Mouse (Mus musculus) liver, adult 2 months (tissue): Measurements from ENCODE around the gene Atrnl1. TPM values are rescaled to one million over a fixed set of nuclear protein-coding genes. Genes with fewer than 3 reads are reported as not detected.

ENCODE experiments used
- DNase-seq: peaks from one replicate; pipeline ENCODE4 v3.0.0-alpha.2; 2011; ENCODE audit warnings: low read depth, low spot score; ENCODE audit errors: extremely low read depth
- H3K27ac ChIP-seq: fragments of 200-500 bp; replicated peaks from 2 replicates; pipeline ENCODE4 v1.5.1; 2012; ENCODE audit warnings: low read depth, mild to moderate bottlenecking, control low read depth, inconsistent platforms, low read length; ENCODE audit not compliant: insufficient read depth
- H3K27me3 ChIP-seq: fragments of 200-500 bp; 2 replicates; pipeline ENCODE4 v1.6.1; 2012; ENCODE audit warnings: mild to moderate bottlenecking, moderate library complexity, low read length, inconsistent platforms; ENCODE audit not compliant: control insufficient read depth, insufficient read depth
- H3K36me3 ChIP-seq: fragments of 200-500 bp; 2 replicates; pipeline ENCODE4 v1.6.1; 2012; ENCODE audit warnings: low read length, inconsistent platforms; ENCODE audit not compliant: control insufficient read depth, insufficient read depth
- H3K4me1 ChIP-seq: fragments of 200-500 bp; 2 replicates; pipeline ENCODE4 v1.6.1; 2011; ENCODE audit warnings: low read length; ENCODE audit not compliant: control insufficient read depth, insufficient read depth
- H3K4me3 ChIP-seq: fragments of 200-500 bp; 2 replicates; pipeline ENCODE4 v1.5.1; 2011; ENCODE audit warnings: low read depth, mild to moderate bottlenecking, control low read depth, low read length, moderate library complexity; ENCODE audit not compliant: insufficient read depth
- H3K79me2 ChIP-seq: fragments of 200-500 bp; 2 replicates; pipeline ENCODE4 v1.6.1; 2012; ENCODE audit warnings: inconsistent platforms, mild to moderate bottlenecking, low read length, moderate library complexity; ENCODE audit not compliant: control insufficient read depth, insufficient read depth
- H3K9ac ChIP-seq: fragments of 200-500 bp; 2 replicates; pipeline ENCODE4 v1.6.1; 2012; ENCODE audit warnings: low read depth, mild to moderate bottlenecking, control low read depth, inconsistent platforms, low read length
- CTCF ChIP-seq: fragments of 200-500 bp; IDR thresholded peaks from 2 replicates; pipeline ENCODE4 v1.5.1; 2011; ENCODE audit warnings: low read depth, low read length, control low read depth
- POLR2A ChIP-seq: fragments of 200-500 bp; IDR thresholded peaks from 2 replicates; pipeline ENCODE4 v1.6.1; 2011; ENCODE audit warnings: low read length, control low read depth; ENCODE audit not compliant: insufficient read depth; ENCODE audit errors: extremely low read depth
- WGBS: fragments of 180-500 bp; shearing (Covaris S2); methylation state at CpG from one replicate; pipeline ENCODE4 v1.1.7; 2018; 5-methylcytosine and 5-hydroxymethylcytosine counted together
- polyA plus RNA-seq: library from polyadenylated mRNA; depleted of rRNA; stranded (reverse); fragments of >200 nt; gene quantifications from 2 replicates; pipeline ENCODE4 v1.2.3, GENCODE M21; 2012
- total RNA-seq: library from RNA; depleted of rRNA; stranded (reverse); fragments of >200 nt; gene quantifications from 2 replicates; pipeline ENCODE4 v1.2.3, GENCODE M21; 2014

Atrnl1 gene
- total and polyA plus RNA-seq, 2 experiments: 5.2 to 25.4 TPM

- no peaks in the 10 kb centered on the region for H3K27me3 ChIP-seq
- no peaks in the 10 kb centered on the region for H3K79me2 ChIP-seq
- H3K4me3 ChIP-seq: no peak overlapping the region
- H3K36me3 ChIP-seq: no peaks in the 10 kb centered on the region
- no peak overlapping the region for H3K9ac ChIP-seq
- H3K27ac ChIP-seq: no peak overlapping the region
- DNase-seq: no peak
- TF ChIP-seq POLR2A (no peak), CTCF (no peak)
- WGBS: 94% methylated on average over 7 of the region's 7 CpGs
- no peaks in the 10 kb centered on the region for H3K4me1 ChIP-seq
Measured at GRCm38 (mm10) chr19:58151257-58151656, 540.4 kb downstream of the Atrnl1 start.

- no peak overlapping the region for H3K9ac ChIP-seq
- H3K36me3 ChIP-seq: no peaks in the 10 kb centered on the region
- H3K27me3 ChIP-seq: no peaks in the 10 kb centered on the region
- H3K4me3 ChIP-seq: no peak overlapping the region
- no peak overlapping the region for H3K27ac ChIP-seq
- TF ChIP-seq POLR2A: no peak
- WGBS: 88% methylated on average over 9 of the region's 9 CpGs
- no peaks in the 10 kb centered on the region for H3K79me2 ChIP-seq
- H3K4me1 ChIP-seq: no peaks in the 10 kb centered on the region
- DNase-seq: no peak
Measured at GRCm38 (mm10) chr19:58161569-58161968, 550.7 kb downstream of the Atrnl1 start.

- Histone ChIP-seq H3K27ac (no peak overlapping the region), H3K4me3 (no peak overlapping the region), H3K36me3 (no peaks in the 10 kb centered on the region), H3K9ac (no peak overlapping the region), H3K4me1 (no peaks in the 10 kb centered on the region), H3K79me2 (no peaks in the 10 kb centered on the region), H3K27me3 (no peaks in the 10 kb centered on the region)
- 70% methylated on average over 7 of the region's 7 CpGs for WGBS
- TF ChIP-seq CTCF (no peak), POLR2A (no peak)
- DNase-seq: no peak
Measured at GRCm38 (mm10) chr19:58164896-58165634, 554.2 kb downstream of the Atrnl1 start.

GRCm38 (mm10) chr19:58165635-58166015 is 554.8 kb downstream of the Atrnl1 start:
- WGBS: 48% methylated on average over 9 of the region's 9 CpGs
- no peak for TF ChIP-seq CTCF
- no peak for TF ChIP-seq POLR2A
- Histone ChIP-seq H3K36me3 (no peaks in the 10 kb centered on the region), H3K27me3 (no peaks in the 10 kb centered on the region), H3K27ac (no peak overlapping the region), H3K9ac (no peak overlapping the region), H3K79me2 (no peaks in the 10 kb centered on the region), H3K4me1 (no peaks in the 10 kb centered on the region), H3K4me3 (no peak overlapping the region)
- no peak for DNase-seq

- WGBS: 75% methylated on average over 6 of the region's 6 CpGs
- Histone ChIP-seq H3K27me3 (no peaks in the 10 kb centered on the region), H3K36me3 (no peaks in the 10 kb centered on the region), H3K4me3 (no peak overlapping the region), H3K27ac (no peak overlapping the region), H3K4me1 (no peaks in the 10 kb centered on the region), H3K9ac (no peak overlapping the region), H3K79me2 (no peaks in the 10 kb centered on the region)
- no peak for TF ChIP-seq CTCF
- TF ChIP-seq POLR2A: no peak
- no peak for DNase-seq
Measured at GRCm38 (mm10) chr19:58166147-58166546, 555.3 kb downstream of the Atrnl1 start.

GRCm38 (mm10) chr19:58178410-58178809 is 567.6 kb downstream of the Atrnl1 start:
- Histone ChIP-seq H3K27me3 (no peaks in the 10 kb centered on the region), H3K79me2 (no peaks in the 10 kb centered on the region), H3K4me3 (no peak overlapping the region), H3K36me3 (no peaks in the 10 kb centered on the region), H3K9ac (no peak overlapping the region), H3K4me1 (no peaks in the 10 kb centered on the region), H3K27ac (no peak overlapping the region)
- DNase-seq: no peak
- TF ChIP-seq CTCF (no peak), POLR2A (no peak)
- WGBS: 87% methylated on average over 10 of the region's 10 CpGs
